Mouse (Mus musculus): ENCODE results near the gene Il19.

The Il19 gene
- long read RNA-seq, experiment 1 = 0 reads
- long read RNA-seq, experiment 2 = 0 reads

DNA sequence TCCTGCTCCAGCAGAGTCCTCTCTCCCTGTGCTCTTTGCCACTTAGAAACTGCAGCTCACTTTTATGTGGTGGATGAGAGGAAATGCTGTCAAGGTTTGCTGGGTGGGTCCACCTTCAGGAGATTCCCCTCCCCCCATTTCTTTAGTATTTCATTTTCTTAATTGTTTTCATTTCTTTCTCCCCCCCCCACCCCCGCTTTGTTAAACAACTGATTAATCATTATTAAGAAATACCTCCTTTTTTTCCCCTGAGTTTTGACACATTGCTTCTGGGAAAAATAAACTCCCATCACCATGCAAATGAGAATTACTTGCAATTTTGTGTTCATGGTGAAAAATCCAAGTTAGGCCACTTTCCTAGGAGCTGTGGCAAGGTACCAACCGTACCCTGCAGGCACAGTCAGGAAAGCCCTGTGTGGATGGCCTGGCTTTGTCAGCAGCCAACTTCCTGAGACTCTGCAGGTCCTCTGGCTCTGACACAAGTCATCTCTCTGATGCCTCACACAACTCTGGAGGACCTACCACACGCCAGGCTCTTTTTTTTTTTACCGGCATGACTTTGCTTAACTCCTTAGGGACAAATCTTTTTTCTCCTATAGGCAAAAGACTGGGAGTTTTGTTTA, at the start of gene Il19:
Gene Il19, minus strand, starts transcription at position 51 of the 623 bp plus-strand sequence.
- intact Hi-C loops (cut with DNase I) = no loop called here

DNA sequence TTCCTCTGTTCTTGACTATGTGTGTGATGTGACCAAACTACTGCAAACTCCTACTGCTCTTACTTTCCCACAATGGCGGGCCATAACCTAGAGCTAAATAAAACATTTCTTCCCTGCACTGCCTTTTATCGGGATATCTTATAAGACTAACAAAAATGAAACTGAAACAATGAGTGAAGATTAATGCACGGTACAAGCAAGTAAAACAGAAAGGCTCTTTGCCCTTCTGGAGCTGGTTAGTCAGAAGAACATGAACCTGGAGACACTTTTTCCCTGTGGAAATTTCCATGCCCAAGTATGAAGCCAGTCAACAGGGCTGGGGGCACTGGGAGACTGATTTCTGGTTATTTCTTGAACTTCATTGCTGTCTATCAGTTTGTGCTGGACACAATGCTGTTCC, 49.4 kb upstream of the Il19 start:
- intact Hi-C loops (cut with DNase I) = loop anchor here (10.0 kb wide), 1 partner anchor 265 kb away; no protein-coding TSS in a partner anchor

DNA sequence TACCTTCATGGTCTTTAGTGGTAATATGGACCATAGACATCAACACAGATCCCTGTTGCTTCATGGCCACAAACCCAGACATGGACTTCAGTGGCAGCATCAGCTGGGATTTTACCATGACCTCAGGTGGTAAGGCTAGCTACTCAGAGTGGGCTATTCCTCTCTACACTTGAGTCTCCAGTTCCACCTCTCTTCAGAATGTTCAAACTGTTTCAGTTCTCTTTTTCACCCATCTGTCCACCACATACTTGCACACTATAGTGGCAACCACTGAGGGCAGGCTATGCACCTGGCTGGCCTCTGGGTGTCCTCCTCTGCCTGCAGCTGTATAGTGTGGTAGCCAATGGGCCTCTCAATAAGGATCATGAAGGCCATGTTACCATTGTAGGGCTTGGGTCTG, 47.5 kb upstream of the Il19 start:
- intact Hi-C loops (cut with DNase I) = loop anchor here (2.0 to 10.0 kb wide), 2 partner anchors 65 to 267 kb away; no protein-coding TSS in a partner anchor

DNA sequence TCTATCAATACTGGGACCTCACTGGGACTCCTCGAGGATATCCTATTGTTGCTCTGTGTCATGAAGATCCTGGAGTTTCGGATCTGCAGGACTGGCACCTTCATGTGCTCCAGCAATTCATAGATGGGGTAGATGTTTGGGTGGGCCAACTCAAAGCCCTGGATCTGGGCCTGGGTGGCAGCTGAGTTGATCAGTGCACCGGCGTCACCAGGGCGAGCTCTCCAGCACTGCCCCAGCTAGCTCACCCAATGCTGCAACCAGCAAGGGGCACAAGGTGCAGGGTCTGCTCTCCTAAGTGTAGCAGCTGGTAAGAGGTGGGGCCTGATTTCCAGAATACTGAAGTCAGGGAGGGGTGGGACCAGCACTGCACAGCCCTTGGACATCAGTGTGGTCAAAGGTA, 47.1 kb upstream of the Il19 start:
- intact Hi-C loops (cut with DNase I) = loop anchor here (2.0 to 10.0 kb wide), 2 partner anchors 66 to 268 kb away; no protein-coding TSS in a partner anchor

DNA sequence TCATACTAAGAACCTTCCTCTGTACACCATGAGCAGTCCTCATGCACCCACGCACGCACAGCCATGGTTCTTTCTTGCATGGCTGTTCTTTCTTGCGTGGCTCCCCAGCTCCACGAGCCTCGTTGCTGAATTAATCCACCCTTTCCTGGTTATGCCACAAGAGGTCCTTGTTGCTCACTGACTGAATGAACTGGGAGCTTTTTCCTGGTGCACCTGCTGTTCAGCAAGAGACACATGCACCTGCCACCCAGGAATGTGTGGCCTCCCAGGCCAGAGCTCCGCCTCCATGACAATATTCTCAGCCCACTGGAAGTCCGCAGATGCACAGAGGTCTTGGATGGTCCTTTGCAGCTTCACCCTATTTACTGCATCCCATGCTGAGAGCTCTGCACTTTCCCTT, 44.5 kb upstream of the Il19 start:
- intact Hi-C loops (cut with DNase I) = loop anchor here (10.0 kb wide), 1 partner anchor 270 kb away; no protein-coding TSS in a partner anchor

DNA sequence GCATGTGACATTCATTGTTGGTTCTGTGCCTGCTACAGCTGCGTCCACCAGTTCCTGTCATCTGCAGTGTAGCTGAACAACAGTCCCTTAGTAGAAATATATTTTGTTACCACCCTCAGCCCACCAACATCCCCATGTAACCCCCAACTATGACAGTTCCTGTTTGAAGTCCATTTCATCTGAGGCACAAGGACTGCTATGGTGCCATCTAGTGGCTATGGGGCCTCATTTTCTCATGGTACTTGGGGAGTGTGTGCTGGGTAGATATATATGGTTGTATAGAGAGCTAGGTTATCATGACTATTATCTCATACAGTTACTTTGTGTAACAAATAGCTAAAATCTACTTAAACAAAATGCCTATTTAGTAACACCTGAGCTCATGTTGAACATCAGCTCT, 39.5 kb upstream of the Il19 start:
- intact Hi-C loops (cut with DNase I) = no loop called here

DNA sequence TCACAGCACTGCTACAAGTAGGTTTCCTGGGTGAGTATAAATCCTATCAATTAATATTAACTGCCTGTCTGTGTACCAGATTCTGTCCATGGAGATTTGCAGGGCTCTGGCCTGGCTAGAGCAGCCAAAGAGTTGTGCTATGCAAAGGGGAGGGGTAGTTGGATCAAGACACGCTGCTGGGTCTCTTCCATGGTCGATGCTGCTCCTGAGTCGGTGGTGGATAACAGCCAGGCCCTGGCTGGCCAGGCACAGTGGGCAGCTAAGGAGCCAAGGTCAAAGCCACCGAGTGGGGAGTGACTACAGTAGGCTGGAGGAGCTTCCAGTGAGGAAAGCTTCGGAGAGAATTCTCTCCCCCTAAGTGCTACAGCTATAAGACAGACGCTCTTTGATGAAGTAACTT, 24.0 kb upstream of the Il19 start:
- intact Hi-C loops (cut with DNase I) = no loop called here

DNA sequence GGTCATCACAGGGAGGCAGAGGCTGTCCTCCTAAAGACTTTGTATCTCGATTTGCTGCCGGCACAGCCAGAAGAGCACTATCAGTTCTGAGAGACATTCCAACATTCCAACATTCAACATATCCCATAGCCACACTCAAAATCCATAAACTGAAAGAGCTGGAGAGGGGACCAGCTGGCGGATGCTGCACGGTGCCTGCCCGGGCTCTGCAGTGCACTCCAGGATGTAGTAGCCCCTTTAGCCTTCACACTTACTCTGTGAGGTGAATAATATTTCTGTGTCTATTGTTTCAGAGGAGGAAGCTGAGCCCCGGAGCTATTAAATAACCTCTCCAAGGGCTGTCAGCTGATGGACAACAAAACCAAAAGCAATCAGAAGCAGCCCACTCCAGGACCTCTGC, 7.0 kb upstream of the Il19 start:
- intact Hi-C loops (cut with DNase I) = no loop called here

DNA sequence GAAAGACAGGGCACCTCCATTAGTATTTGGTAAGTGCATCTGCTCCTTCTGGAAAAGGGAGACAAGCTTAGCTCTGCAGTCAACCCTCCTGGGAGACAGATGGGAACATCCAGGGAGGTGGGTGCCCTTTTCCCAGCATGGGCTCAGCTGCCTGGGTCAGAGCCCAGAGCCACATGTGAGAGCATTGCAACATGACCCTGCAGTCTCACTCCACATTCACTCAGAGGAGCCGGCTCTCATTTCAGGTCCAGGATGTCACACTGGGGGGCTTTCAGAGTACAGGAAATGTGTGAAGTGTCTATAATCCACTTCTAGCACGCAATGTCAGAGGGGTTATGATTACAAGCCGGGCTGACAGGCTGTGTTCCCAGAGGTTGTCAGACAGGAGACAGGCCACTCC, 1.9 kb upstream of the Il19 start:
- intact Hi-C loops (cut with DNase I) = no loop called here

DNA sequence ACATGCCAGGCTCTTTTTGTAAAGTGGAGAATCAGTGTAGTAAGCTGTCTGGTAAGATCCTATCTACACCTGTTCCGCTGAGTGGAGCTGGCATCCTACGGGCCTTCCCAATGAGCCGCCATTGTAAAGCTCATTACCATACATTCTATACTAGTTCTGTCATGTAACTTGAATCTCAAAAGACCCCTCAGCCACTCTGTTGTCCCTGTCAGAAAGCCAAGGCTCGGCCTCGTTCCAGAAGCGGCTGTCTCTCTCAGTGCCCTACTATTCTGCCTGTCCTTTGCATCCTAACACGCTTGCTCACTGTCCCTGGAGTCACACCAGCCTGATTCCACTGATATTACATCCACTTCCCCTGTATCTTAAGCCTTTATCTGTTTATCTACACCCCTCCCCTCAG, 1.7 kb downstream of the Il19 start:
- intact Hi-C loops (cut with DNase I) = no loop called here

DNA sequence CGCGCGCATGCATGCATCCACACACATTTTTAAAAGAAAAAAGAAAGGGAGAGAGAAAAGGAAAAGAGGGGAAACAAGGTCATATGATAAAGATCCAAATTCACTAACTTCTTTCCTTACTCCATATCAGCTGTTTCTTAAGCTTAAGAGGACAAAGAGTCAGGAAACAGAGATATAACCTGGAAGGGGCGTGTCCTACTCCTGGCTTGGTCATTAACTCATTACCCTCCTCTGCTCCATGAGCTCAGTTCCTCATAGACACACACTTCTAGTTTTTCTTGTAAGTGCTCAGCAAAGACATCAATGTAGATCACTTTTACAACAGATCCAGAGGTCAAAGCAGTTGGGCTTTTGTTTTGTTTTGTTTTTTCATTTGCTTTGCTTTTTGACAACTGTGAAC, 2.7 kb downstream of the Il19 start:
- intact Hi-C loops (cut with DNase I) = no loop called here

DNA sequence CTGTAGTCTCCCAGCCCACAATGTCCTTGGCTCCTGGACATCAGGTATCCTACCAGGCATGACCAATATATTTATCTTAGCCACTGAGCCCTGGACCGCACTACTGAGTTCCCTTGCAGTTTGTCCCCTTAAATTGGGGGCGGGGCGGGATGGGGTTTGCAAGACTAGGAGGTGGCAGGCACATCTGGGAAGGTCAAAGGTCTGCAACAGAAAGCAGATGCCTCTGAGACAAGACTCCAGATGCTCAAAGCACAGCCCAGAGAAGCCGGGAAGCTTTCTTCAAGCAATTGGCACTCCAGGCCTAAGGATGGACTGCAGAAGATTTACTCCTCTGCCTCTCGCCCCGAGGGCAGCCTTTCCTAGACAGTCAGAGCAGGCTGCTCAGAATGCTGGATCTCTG, 3.6 kb downstream of the Il19 start:
- intact Hi-C loops (cut with DNase I) = no loop called here

DNA sequence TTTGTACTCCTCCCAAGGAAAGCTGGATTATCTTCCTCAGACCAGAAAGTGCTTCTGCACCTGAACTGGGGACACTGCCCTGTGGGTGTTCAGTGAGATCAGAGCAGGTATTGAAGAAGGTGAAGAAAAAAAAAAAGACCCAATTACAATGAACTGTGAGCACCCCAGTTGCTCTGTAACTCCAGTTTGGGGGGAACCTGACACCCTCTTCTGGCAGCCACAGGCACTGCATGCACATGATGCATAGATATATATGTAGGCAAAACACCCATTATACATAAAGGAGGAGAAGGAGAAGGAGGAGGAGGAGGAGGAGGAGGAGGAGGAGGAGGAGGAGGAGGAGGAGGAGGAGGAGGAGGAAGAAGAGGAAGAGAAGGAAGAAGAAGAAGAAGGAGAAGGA, 13.4 kb downstream of the Il19 start:
- intact Hi-C loops (cut with DNase I) = loop anchor here (2.0 kb wide), 1 partner anchor 50 kb away; no protein-coding TSS in a partner anchor

DNA sequence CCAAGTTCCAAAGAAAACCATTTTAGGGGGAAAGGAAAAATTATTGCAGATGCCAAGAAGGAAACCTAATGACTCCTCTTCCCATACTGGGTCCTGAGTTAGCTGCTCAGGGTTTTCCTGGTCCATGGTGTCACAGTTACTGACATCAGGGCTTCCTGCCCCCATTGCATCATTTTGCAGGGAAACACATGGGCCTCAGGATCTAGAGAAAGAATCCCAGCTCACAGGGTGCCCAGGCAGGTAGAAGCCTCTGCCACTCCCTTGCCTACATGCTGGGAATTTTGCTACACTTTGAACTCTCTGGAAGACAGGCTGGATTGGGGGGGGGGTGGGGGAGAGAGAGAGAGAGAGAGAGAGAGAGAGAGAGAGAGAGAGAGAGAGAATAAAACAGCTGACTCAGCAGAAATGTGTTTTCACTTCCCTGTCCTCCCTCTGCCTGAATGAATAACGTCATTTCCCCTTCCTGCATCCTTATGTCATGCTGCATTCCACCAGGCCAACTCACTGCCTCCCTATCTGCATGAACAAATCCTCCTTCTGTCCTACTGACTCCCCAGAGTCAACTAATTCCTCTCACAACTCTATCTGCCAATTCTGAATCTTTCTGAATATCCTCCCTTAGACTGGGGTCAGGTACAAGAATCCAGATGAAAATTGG, 21.5 kb downstream of the Il19 start:
- intact Hi-C loops (cut with DNase I) = no loop called here

DNA sequence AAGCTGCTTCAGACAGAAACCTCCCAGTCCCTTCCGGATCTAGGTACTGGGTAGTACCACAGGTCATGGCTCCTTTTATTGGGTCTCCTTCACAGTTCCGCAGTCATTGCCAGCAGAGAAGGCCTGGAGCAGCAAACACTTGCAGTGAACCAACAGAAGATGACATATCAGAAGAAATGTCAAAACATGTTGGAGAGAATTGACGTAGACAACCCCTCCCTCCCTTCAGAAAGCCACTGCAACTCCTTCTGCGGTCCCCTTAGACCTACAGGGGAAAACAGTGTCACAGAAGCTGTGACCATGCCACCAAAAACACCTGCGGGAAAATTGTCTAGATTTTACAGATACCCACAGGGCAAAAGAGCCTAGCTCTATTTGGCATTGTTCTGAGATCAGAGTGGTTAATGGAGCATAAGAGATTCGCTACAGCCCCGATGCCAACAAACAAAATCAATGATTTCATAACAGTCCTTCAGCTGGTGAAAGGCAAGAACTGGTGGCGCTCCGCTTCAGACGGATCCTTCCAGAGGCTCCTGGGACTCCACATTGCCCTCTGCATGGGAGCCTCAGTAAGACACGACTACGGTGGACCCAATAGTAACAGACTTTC, 28.4 kb downstream of the Il19 start, which contains the start of gene Il20:
Gene Il20, minus strand, starts transcription at position 51 of the 610 bp plus-strand sequence.
- intact Hi-C loops (cut with DNase I) = no loop called here

DNA sequence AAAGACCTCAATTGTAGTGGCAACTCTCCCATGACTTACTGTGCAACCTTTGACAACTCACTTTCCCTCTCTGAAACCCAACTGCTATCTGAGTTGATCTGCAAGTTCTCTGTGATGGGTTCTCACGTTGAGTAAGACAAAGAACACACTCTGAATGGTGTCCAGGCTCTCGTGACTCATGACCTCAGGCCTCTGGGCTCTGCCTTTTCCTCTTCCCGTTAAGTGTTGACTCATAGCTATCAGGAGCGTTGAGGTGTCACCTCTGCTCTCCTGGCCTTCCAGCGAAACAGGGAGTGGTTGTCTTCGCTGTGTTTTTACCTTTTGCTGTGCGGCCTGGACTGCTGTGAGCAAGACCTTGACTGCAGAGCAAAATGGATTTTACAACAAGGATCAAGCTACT, 37.4 kb downstream of the Il19 start:
- intact Hi-C loops (cut with DNase I) = no loop called here

DNA sequence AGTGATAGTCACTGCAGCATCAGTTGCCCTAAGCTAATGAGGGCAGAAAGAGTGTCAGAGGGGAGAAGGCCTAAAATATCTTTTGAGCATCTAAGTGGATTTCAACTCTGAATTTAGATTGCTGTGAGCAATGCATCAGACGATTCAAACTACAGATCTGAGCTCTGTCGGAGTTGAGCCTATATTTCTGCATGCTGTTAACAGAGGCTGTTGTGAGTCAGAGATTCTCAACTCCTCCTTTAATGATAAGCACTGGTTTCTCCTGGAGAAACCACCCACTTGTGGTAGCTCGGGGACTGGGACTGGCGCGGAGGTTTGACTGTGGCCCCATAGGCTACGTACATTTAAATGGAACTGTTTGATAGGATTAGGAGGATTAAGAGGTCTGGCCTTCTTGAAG, 45.4 kb downstream of the Il19 start:
- intact Hi-C loops (cut with DNase I) = no loop called here

DNA sequence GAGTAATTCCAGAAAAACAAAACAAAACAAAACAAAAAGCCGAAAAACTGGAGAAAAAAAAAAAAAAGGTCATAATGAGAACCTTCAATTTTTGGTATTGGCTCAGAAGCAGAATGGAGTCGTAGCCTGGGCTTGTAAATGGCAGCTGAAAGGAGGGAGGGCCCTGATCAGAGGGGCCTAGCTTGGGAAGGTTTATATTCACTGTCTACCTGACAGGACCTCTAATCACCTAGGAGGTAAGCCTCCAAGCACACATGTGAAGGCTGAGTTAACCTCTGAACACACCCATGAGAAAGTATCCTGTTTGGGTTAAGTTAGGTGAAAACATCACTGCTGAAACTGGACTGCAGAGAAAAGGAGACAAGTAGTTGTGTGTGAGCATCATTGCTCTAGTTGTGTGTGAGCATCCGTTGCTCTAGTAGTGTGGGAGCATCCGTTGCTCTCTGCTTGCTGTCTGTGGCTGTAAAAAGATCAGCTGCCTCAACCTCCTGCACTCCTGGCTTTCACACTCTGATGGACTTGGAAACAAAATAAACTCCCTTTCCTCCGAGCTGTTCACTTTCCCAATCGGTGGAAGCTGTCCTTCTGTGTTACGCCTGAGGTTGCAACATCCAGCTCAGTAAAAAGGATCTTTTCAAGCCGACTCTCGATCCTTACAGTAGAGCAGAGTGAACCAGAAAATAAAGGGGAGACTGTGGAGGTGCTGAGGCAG, 46.4 kb downstream of the Il19 start:
- intact Hi-C loops (cut with DNase I) = no loop called here

DNA sequence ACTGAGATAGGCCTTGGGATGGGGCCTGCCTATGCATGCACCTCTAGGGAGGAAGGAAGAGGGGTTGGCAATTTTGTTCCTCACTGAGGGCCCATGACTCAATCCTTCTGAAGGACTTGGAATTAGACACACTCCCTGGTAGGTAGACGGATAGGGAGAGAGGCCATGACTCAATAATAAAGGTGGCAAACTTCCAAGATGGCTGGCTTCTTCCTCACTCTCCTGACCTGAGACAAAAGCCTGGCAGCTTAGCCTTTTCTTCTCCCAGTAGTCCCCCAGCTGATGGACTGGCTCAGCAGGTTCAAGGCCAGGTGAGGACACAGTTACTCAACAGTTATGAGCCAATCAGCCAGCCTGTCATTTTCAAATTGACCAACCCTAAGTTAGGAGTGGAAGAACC, 47.5 kb downstream of the Il19 start:
- intact Hi-C loops (cut with DNase I) = no loop called here

DNA sequence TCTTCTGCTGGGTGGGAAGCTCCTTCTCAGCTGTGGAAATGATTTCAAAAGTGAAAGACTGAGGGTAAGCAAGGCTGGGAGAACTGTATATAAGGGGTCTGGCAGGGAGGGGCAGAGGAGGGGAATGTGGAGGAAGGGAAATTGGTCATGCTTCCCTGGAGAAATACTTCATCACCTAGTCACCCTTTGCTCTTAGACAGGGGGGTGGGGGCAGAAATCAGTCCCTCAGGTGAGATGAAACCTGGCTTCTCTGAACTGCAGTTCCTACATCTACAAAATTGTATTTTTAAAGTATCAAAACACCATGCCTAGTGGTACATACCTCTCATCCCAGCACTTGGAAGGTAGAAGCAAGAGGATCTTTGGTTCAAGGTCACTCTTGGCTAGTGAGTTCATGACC, 52.6 kb downstream of the Il19 start, which contains the start of gene Il24:
Gene Il24, minus strand, starts transcription at position 101 of the 400 bp plus-strand sequence.
- intact Hi-C loops (cut with DNase I) = no loop called here

DNA sequence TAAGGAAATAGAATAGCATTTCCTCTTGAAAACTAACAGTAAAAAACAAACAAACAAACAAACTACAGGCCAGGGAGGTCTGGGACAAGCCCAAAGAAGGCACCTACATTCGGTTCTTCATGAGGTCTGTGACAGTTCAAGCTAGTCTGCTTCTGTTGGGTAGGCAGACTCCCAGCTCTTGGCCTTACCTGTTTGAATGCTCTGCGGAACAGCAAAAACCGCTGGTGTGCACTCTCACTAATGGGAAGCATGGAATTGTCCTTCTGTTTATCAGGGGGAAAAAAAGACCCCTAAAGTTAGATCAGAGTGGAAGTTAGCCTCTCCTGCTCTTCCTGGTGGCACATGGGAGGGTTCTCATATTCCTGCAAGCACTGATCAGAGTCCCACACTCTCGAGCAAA, 56.8 kb downstream of the Il19 start:
- intact Hi-C loops (cut with DNase I) = no loop called here
